Mouse (Mus musculus): ENCODE data around the gene Nudt13. TPM values are rescaled to one million over a fixed set of nuclear protein-coding genes. Genes with fewer than 3 reads are reported as not detected.

Gene Nudt13
- polyA plus RNA-seq, 2 experiments from 2014 or later: 16.2 to 17.6 TPM

- peak; percentile 68 for ATAC-seq
Measured at GRCm38 (mm10) chr14:20340866-20341265, 46.4 kb downstream of the Nudt13 start.

- ATAC-seq: no peak
Measured at GRCm38 (mm10) chr14:20345885-20346284, 51.4 kb downstream of the Nudt13 start.

DNA sequence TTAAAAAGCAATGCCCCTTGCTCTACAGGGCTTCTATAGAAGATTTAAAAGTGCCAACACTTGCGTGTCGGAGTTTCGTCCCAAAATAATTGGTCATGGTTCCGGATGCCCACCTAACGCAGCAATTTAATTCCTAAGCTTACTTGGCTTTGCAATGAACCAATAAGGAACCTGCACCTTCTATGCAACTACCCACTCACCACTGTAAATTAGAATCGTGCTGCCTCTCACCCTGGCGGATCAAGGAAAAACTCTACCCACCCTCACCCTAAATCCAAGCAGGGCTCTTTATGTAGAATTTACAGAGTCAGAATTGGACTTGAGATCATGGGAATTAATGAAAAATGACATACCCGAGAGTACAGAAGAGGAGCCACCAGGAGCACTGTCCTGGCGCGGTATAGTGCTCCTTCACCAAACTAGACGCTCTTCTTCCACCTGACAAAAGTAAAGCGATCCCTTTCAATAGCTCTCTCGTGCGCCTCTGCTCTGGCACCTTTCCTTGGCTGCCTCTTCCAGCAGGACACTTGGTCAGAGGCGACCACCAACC lies 53.0 kb downstream of the Nudt13 start:
- peak; percentile 47 for ATAC-seq

- ATAC-seq: peak; percentile 98
Measured at GRCm38 (mm10) chr14:20347991-20348541, 53.6 kb downstream of the Nudt13 start, which contains the start of the genes Ecd and Fam149b. TSS of gene Ecd (minus strand) at chr14:20348121. TSS of gene Fam149b (plus strand) at chr14:20348162.

- ATAC-seq: no peak
Measured at GRCm38 (mm10) chr14:20363230-20363629, 68.7 kb downstream of the Nudt13 start.

Other genes with a start within 250 kb of the Nudt13 start
- gene Saysd1, start 156.2 kb upstream of the Nudt13 start, polyA plus RNA-seq (2017; shearing (Covaris generic)): 10 to 100 TPM; 23.7 to 37.7 TPM
- gene Kcnk5, start 112.9 kb upstream of the Nudt13 start, polyA plus RNA-seq (2017; shearing (Covaris generic)): 1 to 10 TPM; 3.6 to 4.4 TPM
- not detected for gene Kcnk16, start 25.5 kb upstream of the Nudt13 start, polyA plus RNA-seq (2017; shearing (Covaris generic))
- 10 to 100 TPM; 59.5 to 69.5 TPM for gene Ecd, start 53.4 kb downstream of the Nudt13 start, polyA plus RNA-seq (2017; shearing (Covaris generic))
- gene Fam149b, start 53.5 kb downstream of the Nudt13 start, polyA plus RNA-seq (2017; shearing (Covaris generic)): 10 to 100 TPM; 38.4 to 66.1 TPM
- gene Dnajc9, start 94.2 kb downstream of the Nudt13 start, polyA plus RNA-seq (2017; shearing (Covaris generic)): 100 to 1,000 TPM; 100 to 140 TPM
- 100 to 1,000 TPM; 127 to 128 TPM for gene Mrps16, start 98.9 kb downstream of the Nudt13 start, polyA plus RNA-seq (2017; shearing (Covaris generic))
- gene Cfap70, start 157.5 kb downstream of the Nudt13 start, polyA plus RNA-seq (2017; shearing (Covaris generic)): not detected
- 10 to 100 TPM; 51.3 to 57.5 TPM for gene Anxa7, start 185.4 kb downstream of the Nudt13 start, polyA plus RNA-seq (2017; shearing (Covaris generic))
- gene Mss51, start 202.2 kb downstream of the Nudt13 start, polyA plus RNA-seq (2017; shearing (Covaris generic)): 1 to 10 TPM in 1 of 2 experiments, under 1 TPM in 1; 0.60 to 2.5 TPM